Mouse (Mus musculus) hematopoietic stem cell, adult 5-6 weeks (primary cell): ENCODE measurements around the gene Gm13290. TPM values are rescaled to one million over a fixed set of nuclear protein-coding genes. Genes with fewer than 3 reads are reported as not detected.
A peak's percentile ranks its signal among the peaks of the same experiment; 100 is the strongest.
"Not testable (repeated sequence)": the region's sequence is repeated elsewhere in the genome, so short reads cannot be mapped to it uniquely, and the experiment has no call there.

Experiments
- ATAC-seq, 2 experiments: fragments of 125-278 bp in 1 of 2; replicated peaks in 1 of 2; 2 replicates each; pipeline ENCODE4 v1.8.0; 2016 to 2017; ENCODE audit warnings: inconsistent platforms in 2 of 2, mild to moderate bottlenecking in 2 of 2, moderate number of reproducible peaks in 2 of 2, low read depth in 1 of 2, moderate TSS enrichment in 1 of 2; ENCODE audit not compliant: low FRiP score in 2 of 2, poor library complexity in 2 of 2, severe bottlenecking in 2 of 2, insufficient read depth in 1 of 2, low TSS enrichment in 1 of 2
- total RNA-seq: library from RNA; stranded (forward); fragments of 172-1452, 232-1000 nt; gene quantifications from 2 replicates; pipeline ENCODE4 v1.2.3, GENCODE M21; 2017

The Gm13290 gene
- total RNA-seq, 1 experiment from 2014 or later = not detected

GRCm38 (mm10) chr4:88763384-88764018, 10.1 kb upstream of the Gm13290 start:
- peak; percentile 73 to 85; a peak in 2 of 4 replicates for ATAC-seq

GRCm38 (mm10) chr4:88776622-88777021, 3.0 kb downstream of the Gm13290 start, which contains the start of gene Gm13289:
Gm13289 (plus strand) TSS chr4:88776922.
- not testable (repeated sequence) for ATAC-seq

- not testable (repeated sequence) for ATAC-seq
Measured at GRCm38 (mm10) chr4:88779550-88779949, 5.9 kb downstream of the Gm13290 start, which contains the start of gene Gm13272. Gm13272 (plus strand) TSS chr4:88779850.

GRCm38 (mm10) chr4:88780320-88780719, 6.7 kb downstream of the Gm13290 start:
- not testable (repeated sequence) for ATAC-seq

GRCm38 (mm10) chr4:88781831-88782230, 8.2 kb downstream of the Gm13290 start, which contains the start of gene Ifnz:
Ifnz (plus strand) TSS chr4:88782131.
- ATAC-seq = not testable (repeated sequence)

GRCm38 (mm10) chr4:88782335-88782734, 8.7 kb downstream of the Gm13290 start:
- not testable (repeated sequence) for ATAC-seq

- ATAC-seq = not testable (repeated sequence)
Measured at GRCm38 (mm10) chr4:88785409-88785808, 11.8 kb downstream of the Gm13290 start, which contains the start of gene Gm13276. Gm13276 (plus strand) TSS chr4:88785709.

GRCm38 (mm10) chr4:88788402-88788801, 14.8 kb downstream of the Gm13290 start, which contains the start of gene Gm13277:
Gm13277 (plus strand) TSS chr4:88788632.
- ATAC-seq = not testable (repeated sequence)

- ATAC-seq = not testable (repeated sequence)
Measured at GRCm38 (mm10) chr4:88791250-88791649, 17.6 kb downstream of the Gm13290 start, which contains the start of gene Gm13278. Gm13278 (plus strand) TSS chr4:88791550.

- not testable (repeated sequence) for ATAC-seq
Measured at GRCm38 (mm10) chr4:88793936-88794675, 20.5 kb downstream of the Gm13290 start, which contains the start of gene Gm13275. Gm13275 (plus strand) TSS chr4:88794487.

- not testable (repeated sequence) for ATAC-seq
Measured at GRCm38 (mm10) chr4:88797097-88797496, 23.5 kb downstream of the Gm13290 start, which contains the start of gene Gm13279. Gm13279 (plus strand) TSS chr4:88797397.

- not testable (repeated sequence) for ATAC-seq
Measured at GRCm38 (mm10) chr4:88799365-88799764, 25.7 kb downstream of the Gm13290 start, which contains the start of gene Gm13285. Gm13285 (plus strand) TSS chr4:88799665.

- not testable (repeated sequence) for ATAC-seq
Measured at GRCm38 (mm10) chr4:88802954-88803353, 29.3 kb downstream of the Gm13290 start, which contains the start of gene Gm13287. Gm13287 (plus strand) TSS chr4:88803254.

- ATAC-seq = not testable (repeated sequence)
Measured at GRCm38 (mm10) chr4:88805231-88805630, 31.6 kb downstream of the Gm13290 start, which contains the start of gene Gm13288. Gm13288 (plus strand) TSS chr4:88805531.

GRCm38 (mm10) chr4:88805761-88806160, 32.1 kb downstream of the Gm13290 start:
- not testable (repeated sequence) for ATAC-seq

- no peak for ATAC-seq
Measured at GRCm38 (mm10) chr4:88815928-88816327, 42.3 kb downstream of the Gm13290 start, which contains the start of gene Ifna7. Ifna7 (plus strand) TSS chr4:88816228.

GRCm38 (mm10) chr4:88819659-88820058, 46.0 kb downstream of the Gm13290 start, which contains the start of gene Ifna11:
Ifna11 (plus strand) TSS chr4:88819959.
- no peak for ATAC-seq
